Mouse (Mus musculus): ENCODE results near the gene Filip1. TPM values are rescaled to one million over a fixed set of nuclear protein-coding genes. Genes with fewer than 3 reads are reported as not detected.

The Filip1 gene
- polyA plus RNA-seq, 1 experiment from 2014 or later: 1.8 TPM

- no peak overlapping the region; the same call in 1 of the 2 replicates for H3K27ac ChIP-seq (ENCODE audit: low read depth, low read length)
- no peaks in the 10 kb centered on the region for H3K36me3 ChIP-seq (ENCODE audit: control insufficient read depth, insufficient read depth, low read length)
- no peak overlapping the region for H3K4me2 ChIP-seq
- WGBS: 66% methylated on average over 16 of the region's 16 CpGs
- H3K4me1 ChIP-seq (replicated peaks; ENCODE audit: control insufficient read depth, insufficient read depth, low read length): no peaks in the 10 kb centered on the region
- no peak overlapping the region for H3K4me3 ChIP-seq (ENCODE audit: low read depth, low read length)
- no peak overlapping the region for H3K9ac ChIP-seq (ENCODE audit: low read depth, low read length)
- no peaks in the 10 kb centered on the region for H3K27me3 ChIP-seq (replicated peaks; ENCODE audit: control insufficient read depth, insufficient read depth, low read length)
- DNase-seq (ENCODE audit: low spot score) (no peak), ATAC-seq (replicated peaks; ENCODE audit: low FRiP score) (peak; percentile 57; the same call in 1 of the 2 replicates)
- H3K9me3 ChIP-seq (ENCODE audit: control insufficient read depth, low read length): no peaks in the 10 kb centered on the region
Measured at GRCm38 (mm10) chr9:79961630-79962285, 50.9 kb downstream of the Filip1 start.

- Histone ChIP-seq H3K9ac (ENCODE audit: low read depth, low read length) (no peak overlapping the region), H3K36me3 (ENCODE audit: control insufficient read depth, insufficient read depth, low read length) (no peaks in the 10 kb centered on the region), H3K27ac (ENCODE audit: low read depth, low read length) (no peak overlapping the region), H3K4me1 (replicated peaks; ENCODE audit: control insufficient read depth, insufficient read depth, low read length) (no peaks in the 10 kb centered on the region), H3K9me3 (ENCODE audit: control insufficient read depth, low read length) (no peaks in the 10 kb centered on the region), H3K4me2 (no peak overlapping the region), H3K27me3 (replicated peaks; ENCODE audit: control insufficient read depth, insufficient read depth, low read length) (no peaks in the 10 kb centered on the region), H3K4me3 (ENCODE audit: low read depth, low read length) (no peak overlapping the region)
- no peak for ATAC-seq (replicated peaks; ENCODE audit: low FRiP score)
- 60% methylated on average over 6 of the region's 6 CpGs for WGBS
- no peak for DNase-seq (ENCODE audit: low spot score)
Measured at GRCm38 (mm10) chr9:79960453-79960852, 52.2 kb downstream of the Filip1 start.

DNA sequence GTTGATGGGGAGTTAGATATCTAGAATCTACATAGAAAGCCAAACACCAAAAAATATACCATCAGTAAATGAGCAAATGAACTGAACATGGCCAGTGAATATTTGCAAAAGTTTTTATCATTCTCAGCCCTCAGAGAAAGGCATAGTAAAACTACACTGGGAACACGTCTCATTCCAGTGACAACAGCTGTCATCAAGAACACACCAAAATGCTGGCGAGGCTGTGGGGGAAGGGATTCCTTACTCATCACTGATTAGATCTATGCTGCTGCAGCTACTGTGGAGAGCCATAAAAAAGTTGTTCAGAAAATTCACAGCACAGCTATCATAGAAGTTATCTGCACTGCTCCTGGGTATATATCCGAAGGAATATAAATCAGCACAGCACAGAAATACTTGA is 54.3 kb downstream of the Filip1 start:
- H3K4me2 ChIP-seq: no peak overlapping the region
- WGBS: 48% methylated on average over 3 of the region's 3 CpGs
- no peak overlapping the region for H3K9ac ChIP-seq (ENCODE audit: low read depth, low read length)
- no peak overlapping the region for H3K4me3 ChIP-seq (ENCODE audit: low read depth, low read length)
- no peak overlapping the region for H3K27ac ChIP-seq (ENCODE audit: low read depth, low read length)
- no peaks in the 10 kb centered on the region for H3K4me1 ChIP-seq (replicated peaks; ENCODE audit: control insufficient read depth, insufficient read depth, low read length)
- ATAC-seq (replicated peaks; ENCODE audit: low FRiP score) (no peak), DNase-seq (ENCODE audit: low spot score) (no peak)
- no peaks in the 10 kb centered on the region for H3K36me3 ChIP-seq (ENCODE audit: control insufficient read depth, insufficient read depth, low read length)
- no peaks in the 10 kb centered on the region for H3K27me3 ChIP-seq (replicated peaks; ENCODE audit: control insufficient read depth, insufficient read depth, low read length)
- H3K9me3 ChIP-seq (ENCODE audit: control insufficient read depth, low read length): no peaks in the 10 kb centered on the region

GRCm38 (mm10) chr9:79954944-79955343 is 57.7 kb downstream of the Filip1 start:
- H3K9ac ChIP-seq (ENCODE audit: low read depth, low read length): no peak overlapping the region
- H3K36me3 ChIP-seq (ENCODE audit: control insufficient read depth, insufficient read depth, low read length): no peaks in the 10 kb centered on the region
- ATAC-seq (replicated peaks; ENCODE audit: low FRiP score): no peak
- no peak overlapping the region for H3K27ac ChIP-seq (ENCODE audit: low read depth, low read length)
- DNase-seq (ENCODE audit: low spot score): no peak
- peaks cover 4% of the 10 kb centered on the region; the same call in 1 of the 2 replicates for H3K4me1 ChIP-seq (replicated peaks; ENCODE audit: control insufficient read depth, insufficient read depth, low read length)
- no peak overlapping the region for H3K4me3 ChIP-seq (ENCODE audit: low read depth, low read length)
- H3K4me2 ChIP-seq: no peak overlapping the region
- 75% methylated on average over 5 of the region's 5 CpGs for WGBS
- no peaks in the 10 kb centered on the region for H3K27me3 ChIP-seq (replicated peaks; ENCODE audit: control insufficient read depth, insufficient read depth, low read length)
- H3K9me3 ChIP-seq (ENCODE audit: control insufficient read depth, low read length): no peaks in the 10 kb centered on the region

- DNase-seq (ENCODE audit: low spot score): peak; percentile 29
- no peaks in the 10 kb centered on the region for H3K27me3 ChIP-seq (replicated peaks; ENCODE audit: control insufficient read depth, insufficient read depth, low read length)
- H3K4me3 ChIP-seq (ENCODE audit: low read depth, low read length): no peak overlapping the region
- H3K9ac ChIP-seq (ENCODE audit: low read depth, low read length): no peak overlapping the region
- H3K9me3 ChIP-seq (ENCODE audit: control insufficient read depth, low read length): no peaks in the 10 kb centered on the region
- ATAC-seq (replicated peaks; ENCODE audit: low FRiP score): no peak
- peaks cover 4% of the 10 kb centered on the region; the same call in 1 of the 2 replicates for H3K4me1 ChIP-seq (replicated peaks; ENCODE audit: control insufficient read depth, insufficient read depth, low read length)
- 65% methylated on average over 8 of the region's 8 CpGs for WGBS
- no peaks in the 10 kb centered on the region for H3K36me3 ChIP-seq (ENCODE audit: control insufficient read depth, insufficient read depth, low read length)
- H3K27ac ChIP-seq (ENCODE audit: low read depth, low read length): no peak overlapping the region
- H3K4me2 ChIP-seq: no peak overlapping the region
Measured at GRCm38 (mm10) chr9:79951984-79952383, 60.7 kb downstream of the Filip1 start.

DNA sequence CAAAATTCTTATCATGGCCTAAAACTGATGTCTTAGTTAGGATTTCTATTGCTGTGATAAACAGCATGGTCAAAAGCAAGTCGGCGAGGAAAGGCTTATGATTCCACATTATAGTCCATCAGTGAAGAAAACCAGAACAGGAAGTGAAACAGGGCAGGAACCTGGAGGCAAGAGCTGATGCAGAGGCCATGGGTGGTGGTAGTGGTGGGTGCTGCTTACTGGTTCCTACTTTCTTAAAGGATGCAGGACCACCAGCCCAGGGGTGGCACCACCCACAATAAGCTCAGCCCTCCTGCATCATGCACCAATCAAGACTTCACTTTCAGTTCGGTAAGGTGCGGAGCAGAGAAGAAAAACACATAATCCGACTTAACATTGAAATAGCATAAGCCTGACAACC is 61.3 kb downstream of the Filip1 start:
- Histone ChIP-seq H3K4me3 (ENCODE audit: low read depth, low read length) (no peak overlapping the region), H3K9me3 (ENCODE audit: control insufficient read depth, low read length) (no peaks in the 10 kb centered on the region), H3K9ac (ENCODE audit: low read depth, low read length) (no peak overlapping the region), H3K36me3 (ENCODE audit: control insufficient read depth, insufficient read depth, low read length) (no peaks in the 10 kb centered on the region), H3K4me1 (replicated peaks; ENCODE audit: control insufficient read depth, insufficient read depth, low read length) (peaks cover 4% of the 10 kb centered on the region; the same call in 1 of the 2 replicates), H3K4me2 (no peak overlapping the region), H3K27ac (ENCODE audit: low read depth, low read length) (no peak overlapping the region), H3K27me3 (replicated peaks; ENCODE audit: control insufficient read depth, insufficient read depth, low read length) (no peaks in the 10 kb centered on the region)
- ATAC-seq (replicated peaks; ENCODE audit: low FRiP score): no peak
- WGBS: 78% methylated on average over 5 of the region's 5 CpGs
- DNase-seq (ENCODE audit: low spot score): peak; percentile 14

DNA sequence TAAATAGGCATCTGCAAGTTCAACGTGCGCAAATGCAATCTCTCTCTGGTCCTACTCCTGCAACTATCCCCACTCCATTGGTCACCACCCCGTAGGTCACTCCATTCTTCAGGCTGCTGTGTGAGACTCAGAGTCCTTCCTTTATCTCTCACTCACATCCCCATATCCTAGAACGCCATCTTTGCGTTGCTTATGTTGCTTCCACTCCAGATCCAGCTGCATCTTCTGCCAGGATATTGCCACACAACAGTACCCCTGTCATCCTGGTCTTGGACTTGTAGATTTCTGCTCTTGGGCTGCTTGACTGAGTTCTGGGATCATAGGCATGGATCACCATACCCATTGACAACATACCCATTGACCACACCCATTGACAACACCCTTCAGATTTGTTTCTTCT is 62.0 kb downstream of the Filip1 start:
- ATAC-seq (replicated peaks; ENCODE audit: low FRiP score) (no peak), DNase-seq (ENCODE audit: low spot score) (peak; percentile 12)
- Histone ChIP-seq H3K4me2 (no peak overlapping the region), H3K27ac (ENCODE audit: low read depth, low read length) (no peak overlapping the region), H3K9me3 (ENCODE audit: control insufficient read depth, low read length) (no peaks in the 10 kb centered on the region), H3K4me3 (ENCODE audit: low read depth, low read length) (no peak overlapping the region), H3K36me3 (ENCODE audit: control insufficient read depth, insufficient read depth, low read length) (no peaks in the 10 kb centered on the region), H3K9ac (ENCODE audit: low read depth, low read length) (no peak overlapping the region), H3K4me1 (replicated peaks; ENCODE audit: control insufficient read depth, insufficient read depth, low read length) (peaks cover 4% of the 10 kb centered on the region; the same call in 1 of the 2 replicates), H3K27me3 (replicated peaks; ENCODE audit: control insufficient read depth, insufficient read depth, low read length) (no peaks in the 10 kb centered on the region)
- WGBS: 89% methylated on average over 5 of the region's 5 CpGs

DNA sequence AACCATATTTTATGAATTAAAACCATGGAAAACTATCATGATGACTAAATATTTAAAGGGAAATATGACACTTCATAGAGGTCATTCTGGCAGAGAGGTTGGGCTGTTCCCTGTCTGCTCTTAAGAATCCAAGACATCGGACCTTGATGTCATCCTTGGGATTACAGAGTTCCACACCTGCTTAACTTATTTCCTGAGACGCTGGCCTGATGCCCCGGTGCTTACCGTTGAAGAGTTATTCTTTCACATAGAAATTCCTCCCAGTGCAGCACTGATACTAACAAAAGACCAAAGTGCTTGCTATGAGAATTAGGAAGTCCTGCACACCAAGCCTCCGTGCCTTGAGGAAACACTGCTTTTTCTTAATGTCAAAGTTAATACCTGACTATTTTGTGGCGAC is 62.6 kb downstream of the Filip1 start:
- ATAC-seq (replicated peaks; ENCODE audit: low FRiP score) (no peak), DNase-seq (ENCODE audit: low spot score) (no peak)
- no peak overlapping the region for H3K4me2 ChIP-seq
- 85% methylated on average over 6 of the region's 6 CpGs for WGBS
- H3K27ac ChIP-seq (ENCODE audit: low read depth, low read length): no peak overlapping the region
- no peaks in the 10 kb centered on the region for H3K36me3 ChIP-seq (ENCODE audit: control insufficient read depth, insufficient read depth, low read length)
- H3K9me3 ChIP-seq (ENCODE audit: control insufficient read depth, low read length): no peaks in the 10 kb centered on the region
- H3K27me3 ChIP-seq (replicated peaks; ENCODE audit: control insufficient read depth, insufficient read depth, low read length): no peaks in the 10 kb centered on the region
- H3K9ac ChIP-seq (ENCODE audit: low read depth, low read length): no peak overlapping the region
- peaks cover 4% of the 10 kb centered on the region; the same call in 1 of the 2 replicates for H3K4me1 ChIP-seq (replicated peaks; ENCODE audit: control insufficient read depth, insufficient read depth, low read length)
- H3K4me3 ChIP-seq (ENCODE audit: low read depth, low read length): no peak overlapping the region

GRCm38 (mm10) chr9:79948376-79948775 is 64.3 kb downstream of the Filip1 start:
- peaks cover 4% of the 10 kb centered on the region; the same call in 1 of the 2 replicates for H3K4me1 ChIP-seq (replicated peaks; ENCODE audit: control insufficient read depth, insufficient read depth, low read length)
- WGBS: 55% methylated on average over 2 of the region's 2 CpGs
- no peak overlapping the region for H3K27ac ChIP-seq (ENCODE audit: low read depth, low read length)

More at GRCm38 (mm10) chr9:79948376-79948775, 64.3 kb downstream of the Filip1 start:
- Histone ChIP-seq H3K4me3 (ENCODE audit: low read depth, low read length) (no peak overlapping the region), H3K9me3 (ENCODE audit: control insufficient read depth, low read length) (no peaks in the 10 kb centered on the region), H3K27me3 (replicated peaks; ENCODE audit: control insufficient read depth, insufficient read depth, low read length) (no peaks in the 10 kb centered on the region), H3K9ac (ENCODE audit: low read depth, low read length) (no peak overlapping the region), H3K36me3 (ENCODE audit: control insufficient read depth, insufficient read depth, low read length) (no peaks in the 10 kb centered on the region), H3K4me2 (no peak overlapping the region)
- peak; percentile 68 for ATAC-seq (replicated peaks; ENCODE audit: low FRiP score)
- no peak for DNase-seq (ENCODE audit: low spot score)

Data from liver, embryonic 11.5 days (tissue).